ENCODE assay signal across 8 mouse cellular contexts in the genomic region with DNA sequence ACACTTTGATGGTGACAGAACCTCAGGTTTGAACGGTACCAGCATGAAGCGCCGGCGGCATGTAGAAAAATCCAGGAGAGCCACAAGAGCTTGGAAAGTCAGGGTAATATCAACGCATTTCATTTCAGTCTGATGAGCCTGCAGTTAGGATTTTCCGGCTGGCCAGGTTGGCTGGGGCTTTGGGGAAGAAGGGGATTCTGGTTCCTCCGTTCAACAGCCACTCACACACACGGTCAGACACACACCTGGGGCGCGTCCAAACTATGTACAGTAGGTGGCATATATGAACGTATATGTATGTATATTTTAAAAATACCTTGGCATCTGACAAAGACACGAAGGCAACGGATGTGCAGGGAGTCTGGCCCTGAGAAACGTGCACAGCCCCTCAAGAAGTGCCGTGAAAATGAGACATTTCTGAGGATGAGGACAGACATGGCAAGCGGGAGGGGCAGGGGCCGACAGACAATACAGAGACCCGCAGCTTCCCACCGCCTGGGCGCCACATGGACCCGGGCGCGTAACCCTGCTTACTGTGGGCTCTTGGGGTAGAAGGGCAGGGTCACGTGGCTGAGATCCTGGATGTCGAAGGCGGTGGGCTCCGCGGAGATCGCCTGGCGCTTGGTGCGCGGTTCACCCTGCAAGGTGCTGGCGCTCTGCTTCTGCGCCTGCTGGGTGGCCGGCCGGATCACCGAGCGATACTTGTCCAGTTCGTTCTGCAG.
A peak's percentile ranks its signal among the peaks of the same experiment; 100 is the strongest.
DNase-seq lines count a peak whose midpoint lies in the region; ATAC-seq and TF ChIP-seq lines count a peak whose summit lies in the region.

No protein-coding gene starts in this region.

- 0 out of 2 replicates have a peak, but pooled peaks cover 2% of the 10 kb centered on the region for H3K27me3 ChIP-seq in kidney, adult 2 months (replicated peaks; ENCODE audit: control insufficient read depth, insufficient read depth, low read length)
- H3K27me3 ChIP-seq in stomach, postnatal 0 days (ENCODE audit: control insufficient read depth, insufficient read depth, low read length) = no peaks in the 10 kb centered on the region

- no peak overlapping the region for H3K27ac ChIP-seq in kidney, adult 2 months (ENCODE audit: insufficient read depth, low read depth, low read length)
- peak overlapping the region; percentile 84 for H3K27ac ChIP-seq in stomach, postnatal 0 days (replicated peaks)

- H3K4me1 ChIP-seq in kidney, adult 2 months (ENCODE audit: control insufficient read depth, insufficient read depth, low read length) = no peaks in the 10 kb centered on the region
- H3K4me1 ChIP-seq in stomach, postnatal 0 days (replicated peaks; ENCODE audit: control insufficient read depth, insufficient read depth) = no peaks in the 10 kb centered on the region; the same call in 1 of the 2 replicates

- peak overlapping the region; percentile 65 for H3K9ac ChIP-seq in stomach, postnatal 0 days (ENCODE audit: low read length)

- peak overlapping the region; percentile 76 for H3K4me2 ChIP-seq in stomach, postnatal 0 days (replicated peaks; ENCODE audit: low read depth)

- no peaks in the 10 kb centered on the region for H3K36me3 ChIP-seq in kidney, adult 2 months (ENCODE audit: control insufficient read depth, insufficient read depth, low read length)
- no peaks in the 10 kb centered on the region for H3K36me3 ChIP-seq in stomach, postnatal 0 days (ENCODE audit: control insufficient read depth, insufficient read depth, low read length)

- peak overlapping the region; percentile 75 for H3K4me3 ChIP-seq in kidney, adult 2 months (ENCODE audit: insufficient read depth, low read depth, low read length)
- H3K4me3 ChIP-seq in stomach, postnatal 0 days (ENCODE audit: low read depth, low read length) = peak overlapping the region; percentile 59

- peak; percentile 48 for ATAC-seq in common myeloid progenitor, adult 5-6 weeks (replicated peaks; ENCODE audit: low read depth, poor library complexity, severe bottlenecking)
- peak; percentile 48 for ATAC-seq in frontal cortex, adult (ENCODE audit: low TSS enrichment)
- ATAC-seq in megakaryocyte-erythroid progenitor cell, adult 5-6 weeks (replicated peaks; ENCODE audit: low FRiP score, low TSS enrichment, poor library complexity, severe bottlenecking) = peak; percentile 60
- ATAC-seq in stomach, postnatal 0 days (ENCODE audit: low FRiP score, low TSS enrichment) = no peak; the same call in 1 of the 2 replicates

- no peak for TF ChIP-seq CTCF in kidney, adult 2 months (conservative IDR thresholded peaks at IDR 0.05; ENCODE audit: insufficient read depth, insufficient read length, low read depth, low read length)
- no peak for TF ChIP-seq CTCF in stomach, postnatal 0 days (IDR thresholded peaks at IDR 0.05; ENCODE audit: low read depth)

- no peak for TF ChIP-seq POLR2A in kidney, adult 2 months (IDR thresholded peaks at IDR 0.05; ENCODE audit: low read depth, low read length)

- 11% methylated on average over 39 of the region's 39 CpGs for WGBS in kidney, adult 2 months
- 6% methylated on average over 39 of the region's 39 CpGs for WGBS in stomach, postnatal 0 days

- peak; percentile 6 for DNase-seq in kidney, adult 2 months
- no peak for DNase-seq in kidney, adult 8-10 months
- peak; percentile 42 to 59 for DNase-seq in kidney, postnatal 4 days
- DNase-seq in stomach, postnatal 0 days (ENCODE audit: low spot score) = no peak
- DNase-seq in cerebellum, adult 9-11 months = no peak

- TF ChIP-seq EP300 in stomach, postnatal 0 days (optimal IDR thresholded peaks at IDR 0.05) = no peak

- no peaks in the 10 kb centered on the region for H3K9me3 ChIP-seq in stomach, postnatal 0 days (ENCODE audit: control insufficient read depth, low read length)

Comparison
In these comparisons a context has a peak if more than half of its experiments do, and no peak if none do; other contexts are left out.
1. DNase-seq: peak in kidney, adult 2 months (single experiment) and kidney, postnatal 4 days (2 of 2); none in kidney, adult 8-10 months (0 of 2), stomach, postnatal 0 days (single experiment) and cerebellum, adult 9-11 months (single experiment).